Mouse (Mus musculus) CD8-positive naive resting alpha-beta T cell, adult 2 months (primary cell): ENCODE results near the gene 2900026A02Rik.

ENCODE experiments used
- DNase-seq, 2 experiments: peaks; one replicate each; pipeline ENCODE4 v3.0.0; 2022; ENCODE audit warnings: low read depth in 2 of 2, low spot score in 2 of 2

The 2900026A02Rik gene

DNA sequence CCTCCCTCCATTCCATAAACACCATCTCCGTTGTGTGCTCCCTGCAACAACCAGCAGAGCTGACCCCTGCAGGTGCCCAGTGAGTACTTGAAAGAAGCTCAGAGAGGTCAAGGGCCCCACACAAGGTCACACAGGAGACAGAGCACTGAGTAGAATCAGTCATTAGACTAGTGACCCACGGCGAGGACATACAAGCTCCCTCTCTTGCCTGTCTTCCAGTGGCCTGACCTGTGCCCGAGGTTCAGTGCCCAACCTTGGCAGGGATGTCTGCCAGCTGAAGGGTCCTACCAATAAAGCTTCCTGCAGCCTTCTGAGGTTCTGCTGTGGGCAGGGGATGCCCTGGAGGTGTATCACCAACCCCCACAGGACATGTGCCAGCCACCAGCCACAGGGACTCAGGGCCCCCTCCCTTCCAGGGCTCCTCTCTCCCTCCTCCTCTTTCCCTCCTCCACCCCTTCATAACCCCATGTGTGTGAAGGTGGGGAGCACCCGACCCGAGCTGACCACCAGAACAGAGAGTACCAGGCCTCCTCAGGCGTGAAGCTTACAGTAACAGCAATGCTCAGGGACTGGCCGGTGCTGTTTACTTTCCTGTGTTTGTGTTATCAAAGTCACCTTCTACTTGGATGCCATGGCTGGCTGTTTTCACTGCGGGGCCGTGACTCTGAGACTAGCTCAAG lies 8.7 kb downstream of the 2900026A02Rik start:
- no peak for DNase-seq

DNA sequence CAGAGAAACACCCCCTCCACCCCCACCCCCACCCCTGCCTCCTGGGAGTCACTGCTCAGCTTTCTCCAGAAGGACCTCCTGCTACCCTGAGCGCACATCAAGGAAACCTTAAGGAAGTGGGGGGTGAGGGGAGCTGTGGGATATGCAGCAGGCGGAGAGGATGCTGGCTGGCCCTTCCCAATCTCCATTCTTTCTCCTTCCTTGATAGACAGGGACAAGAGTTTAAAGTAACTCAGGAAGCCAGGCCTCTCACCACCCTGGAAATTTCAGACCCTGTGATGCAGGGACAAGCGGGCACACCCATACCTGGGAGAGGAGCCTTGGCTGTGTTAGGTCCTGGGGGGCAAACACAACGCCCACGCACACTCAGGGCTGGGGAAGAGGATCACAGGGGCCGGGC lies 10.7 kb downstream of the 2900026A02Rik start:
- DNase-seq: no peak

DNA sequence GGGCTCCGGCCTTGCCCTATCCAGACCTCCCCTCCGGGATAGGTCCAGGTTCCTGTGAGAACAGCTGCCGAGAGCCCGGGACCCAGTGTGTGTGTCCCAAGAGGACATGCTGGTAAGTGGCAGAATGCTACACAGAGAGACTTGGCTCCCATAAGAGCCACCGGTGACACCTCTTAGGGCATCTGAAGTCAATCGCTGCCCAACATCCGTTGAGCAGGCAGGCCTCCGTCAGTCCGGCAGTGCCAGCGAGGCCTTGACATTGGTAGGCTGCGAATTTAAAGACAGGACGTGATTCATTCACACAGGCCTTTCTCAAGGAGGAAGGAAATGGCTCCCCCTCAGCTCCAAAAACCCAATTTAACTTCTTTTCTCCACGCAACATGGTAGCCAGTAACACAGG lies 11.1 kb downstream of the 2900026A02Rik start:
- no peak for DNase-seq

DNA sequence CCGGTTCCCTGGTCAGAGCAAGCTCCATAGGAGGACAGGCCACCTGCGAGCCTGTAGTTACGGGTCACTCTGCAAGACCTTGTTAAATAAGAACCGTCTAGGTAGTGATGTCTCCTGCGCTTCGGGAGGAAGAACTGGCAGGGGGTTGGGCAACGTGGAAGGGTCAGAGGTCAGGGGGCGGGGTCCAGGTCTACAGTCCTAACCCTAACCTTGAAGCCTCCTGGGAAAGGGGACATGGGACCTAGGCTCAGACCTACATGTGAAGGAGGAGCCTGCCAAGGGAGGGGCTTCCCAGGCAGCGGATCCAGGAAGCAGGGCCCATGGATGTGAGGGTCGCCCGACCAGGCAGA lies 11.7 kb downstream of the 2900026A02Rik start:
- no peak for DNase-seq

DNA sequence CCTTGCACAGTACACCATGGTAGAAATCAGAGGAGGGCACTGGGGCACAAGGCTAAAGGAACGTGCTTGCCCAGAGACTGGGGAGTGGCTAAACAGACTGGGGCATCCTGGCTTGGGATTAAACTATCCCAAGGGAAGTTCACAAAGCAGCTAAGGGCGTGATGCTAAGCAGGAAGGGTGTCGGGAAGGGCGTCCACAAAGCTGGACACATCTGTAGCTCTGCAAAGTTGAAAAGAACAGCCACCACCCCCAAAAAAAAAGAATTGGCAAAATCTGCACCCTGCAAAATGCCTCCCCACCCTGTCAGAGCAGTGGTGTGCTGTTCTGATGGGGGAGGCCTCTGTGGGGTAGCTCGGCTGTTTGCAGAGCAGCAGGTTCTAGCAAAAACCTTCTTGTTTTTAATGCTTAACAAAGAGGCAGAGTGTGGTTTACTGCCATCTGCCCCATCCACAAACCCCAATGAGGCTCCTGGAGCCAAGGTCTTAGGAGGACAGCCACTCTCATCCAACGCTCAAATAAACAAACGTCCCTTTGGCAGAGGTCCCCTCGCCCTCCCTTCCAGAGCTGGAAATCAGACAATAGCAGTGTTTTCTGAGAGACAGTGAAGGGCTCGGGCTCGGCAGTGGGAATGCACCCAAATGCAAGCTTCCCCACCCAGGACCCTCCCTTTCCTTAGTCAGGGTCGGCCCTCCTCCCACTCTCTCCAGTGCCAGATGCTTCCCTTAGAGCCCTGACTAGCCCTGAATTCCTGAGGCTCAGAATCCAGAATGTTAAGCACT lies 12.2 kb downstream of the 2900026A02Rik start:
- no peak for DNase-seq

DNA sequence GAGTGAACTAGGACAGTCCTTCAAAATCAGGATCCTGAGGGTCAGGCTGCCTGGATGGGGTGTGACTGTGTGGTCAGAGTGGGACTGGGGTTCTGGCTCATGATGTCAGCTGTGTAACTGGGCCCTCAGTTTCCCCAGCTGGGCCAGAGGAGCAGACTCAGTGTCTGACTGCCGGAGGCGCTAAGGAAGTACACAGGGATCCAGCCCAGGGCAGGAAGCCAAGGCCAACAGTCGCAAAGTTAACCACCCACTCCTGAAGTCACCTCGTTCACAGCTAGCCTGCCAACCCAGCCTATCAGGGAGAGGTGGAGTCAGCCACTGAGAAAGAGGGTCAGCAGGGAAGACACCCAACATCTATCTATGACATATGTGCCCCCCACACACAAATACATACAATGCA lies 13.0 kb downstream of the 2900026A02Rik start:
- no peak for DNase-seq

DNA sequence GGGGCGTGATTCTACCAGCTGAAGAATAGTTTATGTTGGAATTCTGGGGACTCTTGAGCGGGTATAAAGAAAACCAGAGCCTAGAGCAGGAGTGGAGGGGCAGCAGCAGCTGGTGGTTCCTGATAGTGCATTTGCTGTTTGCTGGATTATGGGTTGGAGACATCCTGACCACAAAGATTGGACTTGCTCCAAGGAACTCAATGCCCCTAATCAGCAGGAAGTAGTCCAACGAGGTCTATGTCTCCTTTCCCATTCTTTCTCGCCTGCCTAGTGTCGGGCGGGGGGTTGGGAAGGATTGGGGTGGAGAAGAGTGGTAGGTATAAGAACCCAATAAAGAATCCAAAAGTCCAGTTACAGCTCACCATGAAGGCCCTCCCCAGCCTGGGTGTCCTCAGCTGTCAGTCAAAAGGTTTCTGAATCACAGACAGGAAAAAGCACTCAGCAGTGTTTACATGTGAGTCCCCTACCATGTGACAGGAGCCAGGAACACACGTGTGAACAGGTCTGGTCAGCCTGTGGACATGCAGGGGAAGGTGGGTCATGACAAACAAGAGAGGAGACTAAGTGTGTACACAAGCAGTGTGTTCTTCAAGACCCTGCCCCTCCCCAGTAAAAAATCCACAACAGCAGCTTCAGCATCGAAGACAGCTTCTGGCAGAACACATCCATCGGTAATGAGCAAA lies 14.2 kb downstream of the 2900026A02Rik start:
- no peak for DNase-seq

DNA sequence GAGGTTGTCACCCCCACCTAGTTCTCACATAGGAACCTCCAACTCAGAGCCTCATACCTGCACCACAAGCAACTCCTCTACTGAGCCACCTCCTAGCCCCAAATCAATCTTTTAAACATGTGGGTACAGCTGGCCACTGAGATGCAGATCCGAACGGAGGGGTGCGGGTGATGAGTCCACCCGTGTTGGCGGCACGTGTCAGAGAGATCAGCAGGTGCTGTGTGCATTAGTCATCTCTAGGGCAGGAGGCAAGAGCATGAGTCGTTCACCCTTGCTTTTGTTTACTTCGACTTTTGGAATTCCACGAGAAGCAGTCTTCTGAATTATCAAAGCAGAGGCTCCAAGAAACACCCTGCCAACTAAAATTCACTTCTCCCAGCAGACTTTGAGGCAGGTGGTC lies 16.8 kb downstream of the 2900026A02Rik start:
- no peak for DNase-seq

DNA sequence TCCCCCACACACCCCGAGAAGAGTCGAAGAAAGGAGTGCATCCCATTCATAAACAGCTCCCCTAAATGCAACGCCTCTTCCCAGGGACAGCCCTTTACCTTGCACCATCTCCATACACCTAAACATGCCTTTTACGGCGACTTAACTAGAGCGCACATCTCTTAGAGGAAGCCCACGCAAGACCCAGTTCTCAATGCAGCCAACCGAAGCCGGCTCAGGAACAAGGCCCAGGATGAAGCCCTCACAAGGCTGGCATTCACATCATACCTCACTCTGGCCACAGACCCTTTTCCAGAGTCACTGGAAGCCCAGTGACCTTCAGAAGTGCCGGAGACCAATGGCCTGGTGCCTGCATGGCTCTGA lies 21.3 kb downstream of the 2900026A02Rik start:
- no peak for DNase-seq

DNA sequence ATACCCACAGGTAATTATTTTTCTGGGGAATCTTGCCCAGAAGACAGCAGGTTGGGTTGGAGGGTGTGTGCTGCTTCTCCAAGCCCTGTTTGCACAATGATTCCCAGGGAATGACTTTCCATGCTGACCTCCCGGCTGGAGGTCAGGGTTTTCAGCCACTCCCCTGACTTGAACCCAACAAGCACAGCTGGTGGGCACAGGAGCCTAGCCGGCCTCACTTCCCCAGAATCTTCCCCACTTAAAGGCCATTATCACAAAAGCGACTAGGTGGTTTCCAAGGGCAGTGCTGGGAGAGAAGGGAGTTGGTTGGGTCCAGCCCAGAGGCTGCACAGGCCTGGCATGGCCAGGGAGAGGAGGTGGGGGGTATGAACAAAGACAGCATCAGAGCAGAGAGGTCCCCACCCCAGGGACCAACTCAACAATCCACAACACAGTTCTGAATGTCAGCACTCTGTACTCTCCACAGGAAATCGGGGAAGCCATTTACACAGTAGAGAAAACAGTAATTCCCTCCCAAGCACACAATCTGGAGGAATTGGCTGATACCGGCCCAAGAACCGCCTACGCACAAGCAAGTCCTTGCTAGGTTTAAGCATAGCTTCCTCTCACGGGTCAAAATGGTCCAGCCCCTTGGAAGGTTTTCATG lies 21.8 kb downstream of the 2900026A02Rik start:
- no peak for DNase-seq

DNA sequence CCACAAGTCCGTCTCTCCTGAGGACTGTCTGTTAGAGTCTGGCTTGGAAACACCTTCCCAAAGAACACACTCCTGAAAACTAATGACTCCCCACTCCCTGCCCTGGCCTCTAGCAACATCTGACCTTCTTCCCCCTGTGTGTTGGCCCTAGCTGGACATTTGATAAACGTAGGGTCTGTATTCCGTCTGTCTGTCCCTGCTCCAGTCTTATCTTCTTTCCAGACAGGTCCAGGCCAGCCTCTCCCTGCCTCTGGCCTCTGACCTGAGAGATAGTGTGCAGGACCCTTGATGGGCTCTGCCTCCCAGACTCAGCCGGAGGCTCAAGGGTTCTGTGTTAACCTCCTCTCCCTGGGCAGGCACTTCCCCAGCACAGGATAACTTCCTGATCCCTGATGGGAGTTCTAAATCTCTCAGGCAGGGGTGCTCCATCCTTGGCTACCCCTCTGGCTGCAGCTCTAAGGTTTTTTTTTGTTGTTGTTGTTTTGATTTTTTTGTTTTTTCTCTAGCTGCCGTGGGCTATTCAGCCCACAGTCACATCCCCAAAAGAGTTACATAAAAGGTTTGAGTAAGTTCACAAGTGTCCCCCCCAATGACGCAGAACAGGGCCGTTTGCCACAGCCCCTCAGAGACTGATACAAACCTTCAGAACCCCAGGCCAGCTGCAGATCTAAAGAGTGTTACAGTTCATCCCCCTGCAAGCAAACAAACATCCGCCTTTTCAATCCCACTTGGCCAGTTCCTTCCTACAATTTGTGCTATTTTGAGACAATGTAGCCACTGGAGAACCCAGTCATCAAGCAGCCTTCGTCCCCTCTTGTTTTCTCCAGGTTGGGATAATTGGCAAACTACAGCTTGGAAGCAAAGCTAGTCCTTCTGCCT lies 23.9 kb downstream of the 2900026A02Rik start:
- DNase-seq: no peak

DNA sequence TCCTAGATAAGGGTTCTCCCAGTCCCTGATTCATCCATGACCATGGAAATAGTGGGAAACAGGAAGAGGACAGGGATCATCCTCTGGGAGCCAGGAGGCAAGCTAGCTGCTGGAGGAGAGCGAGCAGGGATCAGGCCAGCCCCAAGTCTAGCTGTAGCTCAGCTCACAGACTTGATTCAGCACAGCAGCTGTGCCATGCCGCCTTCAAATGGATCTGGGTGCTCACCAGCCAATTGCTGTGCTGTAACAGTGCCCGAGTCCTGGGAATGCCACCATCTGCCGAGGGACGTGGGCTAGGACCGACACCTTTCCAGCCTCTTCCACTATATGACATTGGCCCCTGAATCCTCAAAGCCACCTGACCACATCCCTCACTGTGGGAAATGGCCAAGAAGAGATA lies 25.1 kb downstream of the 2900026A02Rik start:
- no peak for DNase-seq

DNA sequence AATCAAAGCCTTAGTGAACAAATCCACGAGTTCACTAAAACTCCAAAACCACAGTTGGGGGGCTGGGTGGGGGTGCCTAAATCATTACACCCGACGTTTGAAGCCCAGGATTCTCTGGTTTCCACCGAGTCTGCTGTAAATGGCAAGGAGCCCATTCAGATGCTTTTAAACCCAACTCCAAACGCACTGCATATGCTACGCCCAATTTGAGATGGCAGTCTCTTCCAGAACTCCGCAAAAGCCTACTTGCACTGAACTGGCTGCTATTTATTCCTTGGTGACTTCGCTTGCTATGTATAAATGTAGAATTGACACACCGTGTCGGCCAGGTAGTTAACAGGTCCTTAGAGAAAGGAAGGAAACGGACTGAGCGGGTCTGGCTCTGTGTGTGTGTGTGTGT lies 25.6 kb downstream of the 2900026A02Rik start:
- no peak for DNase-seq

DNA sequence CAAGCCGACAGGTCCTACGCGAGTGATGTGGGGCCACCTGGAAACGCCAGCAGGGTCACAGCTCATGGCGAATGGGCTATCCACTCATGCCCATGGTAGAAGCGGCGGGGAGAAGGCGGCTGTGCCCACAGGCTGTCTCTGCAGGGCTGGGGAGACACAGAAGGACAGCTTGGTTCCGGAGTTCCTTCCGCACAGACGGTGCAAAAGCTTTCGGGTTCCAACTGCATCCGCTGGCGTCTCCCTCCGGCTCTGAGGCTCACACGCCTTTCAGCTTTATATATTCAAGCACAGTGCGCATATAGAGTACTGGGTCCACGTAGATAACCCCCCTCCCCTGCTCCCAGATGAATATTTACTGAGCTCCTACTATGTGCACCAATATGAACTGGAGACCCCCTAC lies 27.3 kb downstream of the 2900026A02Rik start:
- no peak for DNase-seq

DNA sequence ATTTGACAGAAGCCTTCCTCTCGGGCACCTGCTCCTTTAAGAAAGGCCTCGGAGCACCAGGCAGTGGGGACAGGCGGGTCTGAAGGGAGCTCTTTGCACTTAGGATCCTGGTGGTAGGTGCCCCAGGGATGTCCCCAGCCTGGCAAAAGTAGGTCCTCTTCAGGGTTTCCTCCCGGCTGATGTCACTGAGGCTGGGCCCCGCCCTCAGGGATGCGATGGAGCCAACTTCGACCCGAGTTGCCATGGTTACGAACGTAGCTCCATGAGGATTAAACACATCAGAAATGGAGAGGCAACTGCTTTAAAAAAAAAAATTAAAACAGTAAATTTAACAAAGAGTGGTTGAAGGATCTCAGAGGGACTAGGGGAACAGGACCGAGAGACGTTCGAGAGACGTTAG lies 29.1 kb downstream of the 2900026A02Rik start:
- DNase-seq: no peak

DNA sequence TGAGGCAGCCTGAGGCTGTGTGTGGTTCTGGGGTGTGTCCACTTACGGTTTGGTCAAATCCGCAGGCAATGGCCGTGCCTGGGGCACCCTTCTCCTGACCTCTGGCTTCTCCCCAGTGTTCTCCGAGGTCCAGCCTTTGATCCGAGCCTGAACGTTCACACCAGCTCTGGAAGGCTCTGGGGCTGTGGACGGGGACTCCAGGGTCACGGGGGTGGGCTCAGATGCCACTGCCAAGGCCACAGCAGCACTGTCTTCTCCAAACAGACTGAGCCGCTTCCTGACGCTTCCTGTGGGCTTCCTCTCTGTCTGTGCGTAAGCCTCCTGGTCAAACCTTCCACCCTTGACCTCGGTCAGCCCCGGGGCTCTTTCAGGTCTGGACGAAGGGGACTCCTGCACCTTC lies 30.5 kb downstream of the 2900026A02Rik start:
- DNase-seq: no peak

DNA sequence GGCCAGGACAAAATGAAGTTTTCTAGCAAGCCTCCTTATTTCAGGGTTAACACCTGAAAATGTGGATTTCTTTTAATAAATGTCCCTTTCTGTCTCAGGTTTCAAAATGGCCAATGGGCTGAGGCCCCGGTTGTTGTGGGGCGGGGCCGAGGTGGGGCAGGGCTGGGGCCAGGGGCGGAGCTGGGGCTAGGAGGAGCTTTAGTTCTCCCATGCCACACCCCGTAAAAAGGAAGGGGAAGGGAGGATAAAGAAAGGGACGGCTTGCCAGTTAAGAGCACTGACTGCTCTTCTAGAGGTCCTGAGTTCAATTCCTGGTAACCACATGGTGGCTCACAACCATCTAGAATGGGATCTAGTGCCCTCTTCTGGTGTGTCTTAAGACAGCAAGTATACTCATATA lies 39.6 kb downstream of the 2900026A02Rik start:
- DNase-seq: no peak

DNA sequence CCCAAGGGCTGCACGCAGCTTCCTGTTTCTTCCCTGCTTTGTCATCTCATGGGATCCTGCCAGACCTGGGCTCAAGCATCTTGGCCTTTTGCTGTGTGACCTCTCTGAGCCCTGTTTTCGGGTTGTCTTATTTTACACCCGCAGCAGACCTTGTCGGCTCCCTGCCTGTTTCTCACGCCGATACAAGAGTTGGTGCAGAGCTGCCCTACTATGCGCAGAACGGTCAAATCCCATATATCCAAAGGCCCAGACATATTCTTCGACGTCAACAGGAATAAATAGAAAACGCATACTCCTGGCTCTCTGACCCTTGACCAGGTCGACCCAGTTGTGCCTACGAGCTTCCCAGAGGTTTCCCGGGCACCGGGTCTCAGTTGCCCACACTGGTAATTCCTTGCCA lies 40.3 kb downstream of the 2900026A02Rik start:
- DNase-seq: no peak

DNA sequence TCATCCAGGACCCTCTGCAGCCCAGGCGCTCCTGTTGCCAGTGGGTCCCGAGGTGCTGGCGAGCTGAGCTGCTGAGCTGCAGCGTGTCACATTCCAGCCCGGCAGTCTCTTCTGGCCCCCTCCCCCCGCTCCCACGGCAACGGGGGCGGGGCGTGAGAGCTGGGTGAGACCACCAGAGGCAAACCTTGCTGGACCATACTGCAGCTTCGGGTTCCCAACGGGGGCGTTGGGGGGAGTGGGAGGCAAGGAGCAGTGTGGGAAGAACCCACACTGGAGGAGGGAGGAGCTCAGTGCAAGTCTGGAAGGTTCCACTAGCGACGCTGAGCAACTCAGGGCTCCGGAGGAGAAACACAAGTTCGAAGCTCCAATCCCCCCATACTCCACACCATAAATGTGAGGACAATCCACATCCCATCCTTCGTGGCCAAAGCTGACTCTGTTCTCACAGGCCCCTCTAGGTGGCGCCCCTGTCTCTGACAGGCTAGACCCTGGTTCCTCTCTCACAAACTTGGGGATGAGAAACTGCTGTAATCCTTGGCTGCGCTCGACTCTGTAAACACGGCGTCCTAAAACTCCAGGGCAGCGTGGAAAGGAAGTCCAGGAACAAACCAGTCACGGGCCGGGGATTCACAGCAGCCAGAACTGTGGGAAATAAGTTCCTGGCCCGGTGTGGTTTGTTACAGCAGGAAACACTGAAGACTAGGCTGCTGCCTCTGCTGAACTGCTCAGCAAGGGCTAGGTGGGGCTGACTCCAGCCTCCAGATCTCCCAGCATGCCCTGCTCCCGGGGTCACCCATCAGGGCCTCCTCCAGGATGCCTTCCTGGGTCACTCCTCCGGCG lies 41.0 kb downstream of the 2900026A02Rik start:
- no peak for DNase-seq

DNA sequence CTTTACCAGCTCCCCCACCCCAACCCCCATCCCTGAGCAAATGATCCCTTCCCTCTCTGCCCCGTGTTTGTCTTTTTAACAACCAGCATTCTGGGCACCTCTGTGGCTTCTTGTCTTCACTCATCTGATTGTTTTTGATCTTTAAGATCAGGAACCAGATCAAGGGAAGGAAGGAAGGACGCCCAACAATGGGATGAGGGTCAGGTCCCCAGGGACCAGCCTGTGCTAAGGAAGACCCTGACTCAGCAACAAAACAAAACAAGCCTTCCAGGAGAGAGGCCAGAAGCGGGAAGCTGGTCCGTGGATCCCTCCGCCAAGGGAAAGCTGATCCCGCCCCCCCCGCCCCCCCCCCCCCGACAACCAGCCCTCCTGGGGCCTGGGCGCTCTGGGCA lies 41.6 kb downstream of the 2900026A02Rik start:
- DNase-seq: no peak
